Mouse (Mus musculus) cerebellum, postnatal 4 days (tissue): ENCODE measurements around the gene Arhgap30.

Experiments used
- DNase-seq, 2 experiments: peaks; one replicate each; pipeline ENCODE4 v3.0.0; 2022; ENCODE audit warnings: low spot score in 2 of 2, mixed read lengths in 1 of 2

Arhgap30 gene

GRCm38 (mm10) chr1:171388376-171389102 is at the start of gene Arhgap30:
Arhgap30 (plus strand) TSS chr1:171388954.
- DNase-seq = no peak

GRCm38 (mm10) chr1:171342262-171343207 is 46.2 kb upstream of the Arhgap30 start:
- no peak for DNase-seq

- peak in 1 of 2 experiments; percentile 6 for DNase-seq
Measured at GRCm38 (mm10) chr1:171343922-171344677, 44.7 kb upstream of the Arhgap30 start.

- DNase-seq = no peak
Measured at GRCm38 (mm10) chr1:171344715-171345114, 44.0 kb upstream of the Arhgap30 start.

GRCm38 (mm10) chr1:171345225-171346094 is 43.3 kb upstream of the Arhgap30 start, which contains the start of the genes Nit1 and Pfdn2:
Nit1 (minus strand) TSS chr1:171345646.
Pfdn2 (plus strand) TSS chr1:171345670.
- DNase-seq = peak; percentile 78 to 90

- no peak for DNase-seq
Measured at GRCm38 (mm10) chr1:171346095-171346450, 42.7 kb upstream of the Arhgap30 start.

- no peak for DNase-seq
Measured at GRCm38 (mm10) chr1:171348665-171349064, 40.1 kb upstream of the Arhgap30 start.

GRCm38 (mm10) chr1:171349210-171349609 is 39.5 kb upstream of the Arhgap30 start:
- DNase-seq = no peak

GRCm38 (mm10) chr1:171355812-171356340 is 32.9 kb upstream of the Arhgap30 start:
- no peak for DNase-seq

GRCm38 (mm10) chr1:171356814-171357213 is 31.9 kb upstream of the Arhgap30 start:
- DNase-seq = no peak

- DNase-seq = no peak
Measured at GRCm38 (mm10) chr1:171358421-171358820, 30.3 kb upstream of the Arhgap30 start.

GRCm38 (mm10) chr1:171360253-171360652 is 28.5 kb upstream of the Arhgap30 start:
- DNase-seq = peak in 1 of 2 experiments; percentile 39

- DNase-seq = peak; percentile 69 to 85
Measured at GRCm38 (mm10) chr1:171360656-171361055, 28.1 kb upstream of the Arhgap30 start, which contains the start of gene Klhdc9. Klhdc9 (minus strand) TSS chr1:171360798.

- DNase-seq = peak in 1 of 2 experiments; percentile 71
Measured at GRCm38 (mm10) chr1:171361106-171362103, 27.3 kb upstream of the Arhgap30 start.

- no peak for DNase-seq
Measured at GRCm38 (mm10) chr1:171365934-171366333, 22.8 kb upstream of the Arhgap30 start.

GRCm38 (mm10) chr1:171369845-171370556 is 18.8 kb upstream of the Arhgap30 start, which contains the start of gene Nectin4:
Nectin4 (plus strand) TSS chr1:171370099.
- DNase-seq = no peak

- no peak for DNase-seq
Measured at GRCm38 (mm10) chr1:171372880-171373279, 15.9 kb upstream of the Arhgap30 start.

GRCm38 (mm10) chr1:171373946-171374345 is 14.8 kb upstream of the Arhgap30 start:
- no peak for DNase-seq
